Mouse (Mus musculus): ENCODE data around the gene Them7.

DNA sequence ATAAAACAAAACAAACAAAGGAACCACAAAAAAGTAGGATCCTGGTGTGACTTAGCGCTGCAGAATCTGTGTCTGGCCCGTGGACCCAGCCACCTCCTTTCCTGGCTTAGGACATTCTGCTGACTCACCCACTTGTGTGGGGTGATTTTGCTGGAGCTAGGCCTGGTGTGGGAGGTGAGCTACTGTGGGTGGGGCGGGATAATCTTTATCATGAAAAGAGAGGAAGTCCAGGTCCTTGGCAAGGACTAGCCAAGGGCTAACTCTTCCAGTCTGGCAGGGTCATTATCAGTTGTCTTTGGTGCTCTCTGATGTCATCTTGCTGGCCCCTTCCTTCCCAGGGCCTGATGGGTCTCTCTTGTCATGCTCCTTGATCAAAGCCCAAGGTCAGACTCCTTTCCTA is 27.9 kb downstream of the Them7 start:
- TF ChIP-seq CTCF (IDR thresholded peaks at IDR 0.05; ENCODE audit: low read depth, low read length) (no peak), GATA1 (IDR thresholded peaks at IDR 0.05; ENCODE audit: borderline replicate concordance, low read length) (no peak), POLR2AphosphoS5 (IDR thresholded peaks at IDR 0.05; ENCODE audit: insufficient replicate concordance, low read depth, low read length) (no peak), TAL1 (conservative IDR thresholded peaks at IDR 0.05; ENCODE audit: low read depth, low read length) (no peak)
